Mouse (Mus musculus) embryonic fibroblast, embryonic 13.5 days (primary cell): ENCODE results near the gene Sesn1. TPM values are rescaled to one million over a fixed set of nuclear protein-coding genes. Genes with fewer than 3 reads are reported as not detected.
A peak's percentile ranks its signal among the peaks of the same experiment; 100 is the strongest.

ENCODE experiments used
- H3K27ac ChIP-seq: 2 replicates; pipeline ENCODE4 v1.5.1; 2012; ENCODE audit warnings: low read length, control low read depth, inconsistent platforms; ENCODE audit not compliant: insufficient read depth
- H3K4me1 ChIP-seq: 2 replicates; pipeline ENCODE4 v1.6.1; 2011; ENCODE audit warnings: low read length; ENCODE audit not compliant: control insufficient read depth, insufficient read depth
- H3K4me3 ChIP-seq: 2 replicates; pipeline ENCODE4 v1.5.1; 2011; ENCODE audit warnings: mild to moderate bottlenecking, control low read depth, low read length; ENCODE audit not compliant: insufficient read depth
- CTCF ChIP-seq: IDR thresholded peaks from 2 replicates; pipeline ENCODE4 v1.5.1; 2011; ENCODE audit warnings: mild to moderate bottlenecking, control low read depth, low read length, moderate library complexity, borderline replicate concordance; ENCODE audit not compliant: insufficient read depth
- POLR2A ChIP-seq: IDR thresholded peaks from 2 replicates; pipeline ENCODE4 v1.6.1; 2011; ENCODE audit warnings: low read depth, mild to moderate bottlenecking, control low read depth, low read length, moderate library complexity
- polyA plus RNA-seq: library from polyadenylated mRNA; stranded (reverse); fragments of >200 nt; gene quantifications from 2 replicates; pipeline ENCODE4 v1.2.4, GENCODE M21; 2011; ENCODE audit warnings: low read depth; ENCODE audit not compliant: missing spikeins, insufficient read length

Gene Sesn1
- polyA plus RNA-seq, 1 experiment, result 13.8 TPM

DNA sequence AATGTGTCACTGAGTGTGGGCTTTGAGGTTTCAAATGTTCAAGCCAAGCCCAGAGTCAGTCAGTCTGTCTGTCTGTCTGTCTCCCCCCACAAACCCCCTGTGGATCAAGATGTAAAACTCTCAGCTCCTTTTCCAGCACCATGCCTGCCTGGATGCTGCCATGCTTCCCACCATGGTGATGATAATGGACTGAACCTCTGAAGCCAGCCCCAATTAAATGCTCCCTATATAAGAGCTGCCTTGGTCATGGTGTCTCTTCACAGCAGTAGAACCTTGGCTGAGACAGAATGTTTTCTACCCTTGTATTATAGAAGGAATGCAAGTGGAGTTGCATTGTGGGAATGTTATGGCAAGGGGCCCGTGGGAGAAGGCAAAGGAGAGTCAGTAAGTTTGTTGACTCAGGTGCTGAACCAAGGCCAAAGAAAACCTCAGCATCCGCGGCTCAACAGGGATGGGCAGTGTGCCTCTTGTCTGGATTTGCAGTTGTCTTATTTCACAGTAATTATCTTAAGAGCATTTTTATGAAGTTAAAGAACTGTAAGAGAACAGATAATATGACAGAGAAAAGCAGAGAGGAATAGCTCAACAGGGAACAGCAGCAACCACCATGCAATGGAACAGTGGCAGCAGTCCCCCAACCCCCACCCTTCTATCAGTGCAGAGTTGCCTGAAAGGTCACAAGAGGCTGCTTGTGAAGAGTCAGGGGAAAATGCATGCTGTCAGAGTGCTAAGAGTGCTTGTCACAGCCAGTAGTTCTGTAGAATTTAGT lies 56.5 kb downstream of the Sesn1 start:
- Histone ChIP-seq H3K4me1 (peaks cover 4% of the 10 kb centered on the region), H3K4me3 (no peak overlapping the region), H3K27ac (peak overlapping the region; percentile 50)
- TF ChIP-seq CTCF (no peak), POLR2A (no peak)

DNA sequence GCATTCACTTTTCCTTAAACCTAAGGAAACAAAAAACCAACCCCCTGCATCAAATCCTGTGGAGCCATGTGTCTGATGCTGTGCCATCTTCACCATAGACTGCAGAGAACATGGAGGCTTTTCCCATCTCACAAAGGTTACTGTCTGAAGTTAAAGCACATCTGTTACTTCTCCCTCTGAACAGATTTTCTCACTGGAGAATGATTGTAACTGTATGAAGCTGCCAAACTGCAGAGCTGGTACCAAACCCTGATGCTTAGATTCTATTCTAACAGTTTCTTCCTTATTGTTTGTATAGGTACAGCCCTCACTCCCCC lies 57.1 kb downstream of the Sesn1 start:
- H3K27ac ChIP-seq, result peak overlapping the region; percentile 28
- no peak overlapping the region for H3K4me3 ChIP-seq
- H3K4me1 ChIP-seq, result peaks cover 4% of the 10 kb centered on the region
- TF ChIP-seq CTCF (no peak), POLR2A (no peak)

DNA sequence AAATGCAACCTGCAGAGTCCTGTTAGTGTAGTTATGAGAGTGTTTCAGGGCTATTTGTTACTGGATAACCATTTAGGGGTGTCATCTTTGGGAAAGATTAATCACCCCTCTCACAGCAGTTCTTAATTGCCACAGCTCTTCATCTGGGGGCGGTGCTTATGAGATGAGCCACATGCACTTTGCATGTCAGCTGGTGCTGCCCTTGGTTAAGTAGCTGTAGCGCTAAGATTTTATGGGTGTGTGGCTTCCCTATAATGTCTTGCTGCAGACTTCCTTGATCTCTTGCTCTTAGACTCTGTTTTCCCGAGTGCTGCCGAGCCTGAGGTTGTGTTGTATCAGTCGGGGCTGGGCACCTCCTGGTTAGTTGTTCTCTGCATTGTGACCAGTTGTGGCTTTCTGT lies 58.2 kb downstream of the Sesn1 start:
- TF ChIP-seq CTCF (no peak), POLR2A (no peak)
- H3K4me1 ChIP-seq, result peaks cover 4% of the 10 kb centered on the region
- H3K27ac ChIP-seq, result no peak overlapping the region
- no peak overlapping the region for H3K4me3 ChIP-seq

DNA sequence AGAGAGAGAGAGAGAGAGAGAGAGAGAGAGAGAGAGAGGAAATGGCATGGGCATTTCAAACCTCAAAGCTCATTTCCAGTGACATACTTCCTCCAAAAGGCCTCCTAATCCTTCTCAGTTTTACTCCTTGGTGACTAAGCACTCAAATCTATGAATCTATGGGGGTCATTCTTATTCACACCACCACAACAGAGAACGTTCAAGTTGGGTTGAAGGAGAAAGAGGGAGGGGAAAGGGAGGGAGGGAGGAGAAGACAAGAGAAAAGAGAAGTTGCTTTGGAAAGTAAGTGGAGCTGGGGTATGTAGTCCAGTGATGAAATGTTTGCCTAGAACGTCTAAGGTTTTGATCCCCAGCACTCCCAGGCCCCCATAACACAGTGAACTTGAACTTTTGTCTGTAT lies 60.4 kb downstream of the Sesn1 start:
- TF ChIP-seq POLR2A (no peak), CTCF (no peak)
- H3K4me1 ChIP-seq, result peaks cover 4% of the 10 kb centered on the region
- no peak overlapping the region for H3K27ac ChIP-seq
- H3K4me3 ChIP-seq, result no peak overlapping the region

DNA sequence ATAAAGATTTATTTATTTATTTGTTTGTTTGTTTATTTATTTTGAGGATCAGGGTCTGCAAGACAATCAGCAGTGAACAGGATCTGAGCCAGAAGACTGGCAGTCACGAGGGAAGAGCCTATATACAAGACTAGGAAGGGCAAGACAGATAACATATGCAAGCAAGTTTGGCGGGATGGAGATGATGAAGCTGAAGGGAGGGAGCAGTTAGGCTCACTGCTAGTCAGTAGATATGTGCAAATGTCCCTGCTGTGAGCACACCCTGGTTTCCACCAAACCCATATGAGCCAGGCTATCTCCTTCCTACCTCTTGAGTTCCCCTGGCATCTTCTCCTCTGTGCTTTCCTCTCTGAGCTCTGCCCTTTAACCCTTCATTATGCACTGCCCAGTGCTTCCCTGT lies 61.8 kb downstream of the Sesn1 start:
- Histone ChIP-seq H3K4me3 (no peak overlapping the region), H3K4me1 (peaks cover 2% of the 10 kb centered on the region), H3K27ac (no peak overlapping the region)
- TF ChIP-seq POLR2A (no peak), CTCF (no peak)

DNA sequence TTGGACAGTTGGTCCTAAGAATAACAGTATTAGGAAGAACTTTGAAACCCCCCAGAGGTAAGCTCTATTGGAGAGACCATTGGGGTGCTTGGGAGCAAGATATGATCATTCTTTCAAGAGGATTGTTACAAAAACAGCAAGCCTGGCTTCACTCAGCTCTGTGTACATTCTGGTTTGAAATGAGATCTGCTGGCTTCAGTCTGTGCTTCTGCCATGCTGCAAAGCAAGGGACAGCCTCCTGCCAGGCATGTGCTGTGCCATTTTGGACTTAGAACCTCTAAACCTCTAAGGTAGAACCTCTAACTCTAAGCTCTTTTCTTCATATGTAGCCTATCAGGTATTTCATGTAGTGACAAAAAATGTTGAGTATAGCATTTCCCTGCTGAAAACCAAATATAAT lies 65.9 kb downstream of the Sesn1 start:
- H3K4me1 ChIP-seq, result no peaks in the 10 kb centered on the region
- TF ChIP-seq CTCF, result no peak
- TF ChIP-seq POLR2A, result no peak
- no peak overlapping the region for H3K27ac ChIP-seq
- H3K4me3 ChIP-seq, result no peak overlapping the region

DNA sequence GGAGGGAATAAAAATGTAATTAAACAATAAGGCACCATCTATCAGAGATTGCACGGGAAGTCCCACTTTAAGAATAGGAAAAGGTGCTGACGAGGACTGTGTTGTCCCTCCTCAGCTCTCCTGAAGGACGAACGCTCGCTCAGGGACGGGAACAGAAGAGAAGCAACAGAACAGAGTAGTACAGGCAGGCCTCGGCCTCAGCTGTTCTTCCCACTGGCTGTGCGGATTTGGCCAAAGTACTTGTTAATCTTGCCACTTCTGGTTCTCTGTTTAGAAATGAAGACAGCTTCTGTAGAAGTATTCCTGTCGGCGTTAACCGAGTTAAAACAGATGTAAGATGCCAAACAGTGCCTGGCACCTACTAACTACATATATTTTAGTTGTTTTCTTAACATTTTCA lies 68.6 kb downstream of the Sesn1 start:
- H3K4me1 ChIP-seq, result no peaks in the 10 kb centered on the region
- no peak for TF ChIP-seq CTCF
- no peak for TF ChIP-seq POLR2A

DNA sequence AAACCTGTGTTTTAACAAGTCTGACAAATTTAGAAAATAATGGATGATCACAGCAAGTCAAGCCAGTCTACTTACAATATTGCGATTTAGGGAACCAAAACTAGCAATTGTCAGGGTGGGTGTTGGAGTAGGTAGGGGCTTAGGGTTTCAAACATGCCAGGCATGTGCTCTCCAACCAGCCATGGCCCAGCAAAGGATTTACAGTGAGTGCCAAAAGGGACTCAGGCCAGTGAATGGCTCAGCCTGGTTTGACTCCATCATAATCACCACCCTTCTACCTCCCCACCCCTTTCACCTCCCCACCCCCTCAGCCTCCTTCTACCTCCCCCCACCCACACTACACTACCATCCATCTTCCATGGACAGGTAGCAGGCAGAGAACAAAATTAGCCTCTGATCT lies 69.9 kb downstream of the Sesn1 start:
- Histone ChIP-seq H3K27ac (no peak overlapping the region), H3K4me1 (0 out of 2 replicates have a peak, but pooled peaks cover 2% of the 10 kb centered on the region), H3K4me3 (no peak overlapping the region)
- no peak for TF ChIP-seq POLR2A
- no peak for TF ChIP-seq CTCF

More for the DNA sequence above, 68.6 kb downstream of the Sesn1 start:
- H3K4me3 ChIP-seq, result no peak overlapping the region
- H3K27ac ChIP-seq, result no peak overlapping the region

DNA sequence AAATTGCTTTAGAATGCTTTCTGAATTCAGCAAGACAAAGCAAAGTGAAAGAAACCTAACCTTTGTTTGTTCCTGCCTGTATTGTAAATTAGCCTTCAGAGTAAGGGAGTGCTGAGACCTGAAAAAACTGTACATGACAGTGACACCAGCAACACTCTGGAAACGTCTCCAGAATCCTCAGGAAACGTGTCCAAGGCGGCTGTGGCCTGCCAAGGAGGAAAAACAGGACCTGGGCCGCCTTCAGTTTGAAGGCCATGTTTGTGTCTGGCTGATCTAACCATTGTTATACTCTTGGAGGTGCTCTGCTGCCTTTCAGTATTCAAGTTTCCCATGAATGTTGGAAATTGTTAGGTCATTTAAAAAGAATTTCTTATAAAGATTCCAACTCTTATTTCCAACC lies 70.5 kb downstream of the Sesn1 start:
- TF ChIP-seq CTCF (no peak), POLR2A (no peak)
- Histone ChIP-seq H3K4me3 (no peak overlapping the region), H3K27ac (no peak overlapping the region), H3K4me1 (0 out of 2 replicates have a peak, but pooled peaks cover 2% of the 10 kb centered on the region)

DNA sequence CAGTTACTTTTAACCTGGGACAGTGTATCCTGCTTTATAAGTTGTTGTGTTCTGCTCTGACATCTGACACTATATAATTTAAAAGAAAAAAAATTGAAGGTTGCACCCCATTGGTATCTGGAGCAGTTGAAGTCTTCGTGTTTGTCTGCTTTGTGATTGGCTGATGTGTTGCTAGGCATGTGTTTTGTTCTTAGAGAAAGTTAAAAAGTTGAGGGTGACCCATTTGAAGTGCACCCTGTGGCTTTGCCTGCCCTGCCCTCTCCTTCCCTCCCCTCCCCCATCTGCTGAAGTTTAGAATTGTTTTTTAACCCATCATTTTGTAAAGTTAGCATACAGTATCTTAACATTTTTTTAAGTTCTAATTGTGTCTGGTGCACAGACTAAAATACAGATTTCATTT lies 71.0 kb downstream of the Sesn1 start:
- TF ChIP-seq CTCF (no peak), POLR2A (no peak)
- no peak overlapping the region for H3K4me3 ChIP-seq
- H3K27ac ChIP-seq, result no peak overlapping the region
- H3K4me1 ChIP-seq, result 0 out of 2 replicates have a peak, but pooled peaks cover 2% of the 10 kb centered on the region
